Mouse (Mus musculus): ENCODE results near the gene Inpp5k. TPM values are rescaled to one million over a fixed set of nuclear protein-coding genes. Genes with fewer than 3 reads are reported as not detected.
"Not testable (repeated sequence)": the region's sequence is repeated elsewhere in the genome, so short reads cannot be mapped to it uniquely, and the experiment has no call there.

Gene Inpp5k
- polyA plus RNA-seq, 1 experiment from 2014 or later = 71.4 TPM

DNA sequence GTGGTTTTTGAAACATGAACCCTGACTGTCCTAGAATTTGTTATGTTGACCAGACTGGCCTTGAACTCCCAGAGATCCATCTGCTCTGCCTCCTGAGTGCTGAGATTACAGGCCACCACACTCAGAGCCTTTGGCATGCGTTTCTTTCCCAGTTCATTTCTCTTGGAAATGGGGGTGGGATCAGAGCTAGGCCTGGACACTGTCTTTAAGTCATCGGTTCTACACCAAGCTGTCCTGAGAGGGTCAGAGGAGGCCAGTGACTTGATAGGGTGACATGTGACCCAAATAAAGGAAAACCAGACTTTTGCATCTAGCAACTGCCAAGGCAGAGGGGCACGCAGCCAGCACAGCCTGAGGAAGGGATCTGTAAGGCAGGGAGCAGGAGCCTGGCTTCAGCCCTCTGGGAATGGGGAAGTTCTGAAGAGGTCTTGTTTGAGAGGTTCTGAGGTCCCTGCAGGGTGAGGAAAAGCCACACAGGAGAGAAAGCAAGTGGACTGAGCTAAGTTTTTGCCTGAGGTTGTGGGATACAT is 34.0 kb upstream of the Inpp5k start:
- TF ChIP-seq CTCF (IDR thresholded peaks at IDR 0.05) (no peak), EP300 (IDR thresholded peaks at IDR 0.05) (no peak)
- Histone ChIP-seq H3K4me1 (ENCODE audit: insufficient read depth, low read depth, low read length) (0 out of 2 replicates have a peak, but pooled peaks cover 3% of the 10 kb centered on the region), H3K9ac (replicated peaks; ENCODE audit: low read depth) (no peak overlapping the region), H3K27me3 (replicated peaks; ENCODE audit: insufficient read depth, low read length) (no peaks in the 10 kb centered on the region), H3K36me3 (ENCODE audit: insufficient read depth, low read length) (peaks cover 21% of the 10 kb centered on the region), H3K4me3 (ENCODE audit: low read depth, low read length) (no peak overlapping the region), H3K27ac (ENCODE audit: low read length) (no peak overlapping the region), H3K9me3 (ENCODE audit: low read length) (no peaks in the 10 kb centered on the region), H3K4me2 (replicated peaks; ENCODE audit: low read depth, low read length) (no peak overlapping the region)
- ATAC-seq = peak; percentile 43; the same call in 1 of the 2 replicates
- WGBS = 58% methylated on average over 3 of the region's 3 CpGs
- no peak for DNase-seq (ENCODE audit: low spot score)

DNA sequence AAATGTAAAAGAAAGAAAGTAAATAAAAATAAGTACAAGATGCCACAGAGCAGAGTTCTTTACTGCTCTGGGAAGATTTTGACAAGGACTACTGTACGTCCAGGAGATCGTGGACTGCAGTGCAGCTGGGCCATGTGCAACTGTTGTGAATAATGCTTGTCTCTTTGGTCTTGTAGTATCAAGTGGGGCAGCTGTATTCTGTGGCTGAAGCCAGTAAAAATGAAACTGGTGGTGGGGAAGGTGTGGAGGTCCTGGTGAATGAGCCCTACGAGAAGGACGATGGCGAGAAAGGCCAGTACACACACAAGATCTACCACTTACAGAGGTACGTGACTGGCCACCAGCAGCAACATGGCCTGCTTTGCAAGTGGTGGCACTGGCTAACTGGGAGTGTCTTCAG is 32.8 kb upstream of the Inpp5k start:
- DNase-seq (ENCODE audit: low spot score) (no peak), ATAC-seq (no peak)
- Histone ChIP-seq H3K9ac (replicated peaks; ENCODE audit: low read depth) (no peak overlapping the region), H3K27me3 (replicated peaks; ENCODE audit: insufficient read depth, low read length) (no peaks in the 10 kb centered on the region), H3K4me2 (replicated peaks; ENCODE audit: low read depth, low read length) (no peak overlapping the region), H3K27ac (ENCODE audit: low read length) (peak overlapping the region; percentile 20; the same call in 1 of the 2 replicates), H3K9me3 (ENCODE audit: low read length) (no peaks in the 10 kb centered on the region), H3K36me3 (ENCODE audit: insufficient read depth, low read length) (peaks cover 24% of the 10 kb centered on the region), H3K4me1 (ENCODE audit: insufficient read depth, low read depth, low read length) (0 out of 2 replicates have a peak, but pooled peaks cover 3% of the 10 kb centered on the region), H3K4me3 (ENCODE audit: low read depth, low read length) (no peak overlapping the region)
- WGBS = 80% methylated on average over 6 of the region's 6 CpGs
- TF ChIP-seq EP300 (IDR thresholded peaks at IDR 0.05) (no peak), CTCF (IDR thresholded peaks at IDR 0.05) (no peak)

DNA sequence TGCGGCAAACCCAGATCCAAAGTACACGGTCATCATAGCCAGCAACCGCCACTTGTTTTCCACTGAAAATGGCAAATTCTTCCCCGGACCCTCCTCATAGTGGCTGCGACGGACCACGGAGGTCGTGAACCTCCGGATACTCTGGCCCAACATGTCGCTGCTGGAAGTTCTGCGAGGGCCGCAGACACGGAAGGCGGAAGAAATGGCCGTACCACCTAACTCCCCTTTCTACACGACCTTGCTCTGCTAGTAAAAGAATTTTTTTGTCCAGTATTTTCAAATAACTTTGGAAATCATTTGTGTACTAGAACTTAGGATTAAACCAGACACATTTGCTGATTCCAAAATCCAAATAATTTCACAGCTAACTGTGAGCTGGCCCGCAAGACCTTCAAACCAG is 31.0 kb upstream of the Inpp5k start:
- WGBS = 93% methylated on average over 16 of the region's 17 CpGs
- ATAC-seq; H3K9ac ChIP-seq (replicated peaks; ENCODE audit: low read depth): not testable (repeated sequence)

DNA sequence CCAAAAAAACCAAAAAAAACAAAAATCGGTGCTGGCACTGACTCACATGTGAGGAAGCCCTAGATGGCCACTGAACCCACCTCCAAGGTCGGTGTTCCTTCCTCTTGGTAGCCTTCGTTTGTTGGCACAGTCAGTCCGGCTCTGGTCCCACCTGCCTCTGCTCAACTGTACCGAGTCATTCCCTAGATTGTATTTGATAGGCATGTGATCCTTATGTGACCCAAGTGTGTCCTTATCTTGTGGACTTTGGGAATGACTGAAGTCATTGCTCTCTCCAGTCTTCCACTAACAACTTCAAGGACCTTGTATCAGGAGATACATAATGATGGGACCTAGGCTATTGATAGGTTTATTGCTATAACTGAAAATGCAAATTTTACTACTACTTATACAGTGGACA is 26.0 kb upstream of the Inpp5k start:
- no peak overlapping the region for H3K27ac ChIP-seq (ENCODE audit: low read length)
- no peaks in the 10 kb centered on the region for H3K9me3 ChIP-seq (ENCODE audit: low read length)
- no peak overlapping the region for H3K4me2 ChIP-seq (replicated peaks; ENCODE audit: low read depth, low read length)
- H3K27me3 ChIP-seq (replicated peaks; ENCODE audit: insufficient read depth, low read length) = no peaks in the 10 kb centered on the region
- ATAC-seq (no peak), DNase-seq (ENCODE audit: low spot score) (no peak)
- TF ChIP-seq EP300 (IDR thresholded peaks at IDR 0.05) (no peak), CTCF (IDR thresholded peaks at IDR 0.05) (no peak)
- no peak overlapping the region for H3K4me3 ChIP-seq (ENCODE audit: low read depth, low read length)
- no peaks in the 10 kb centered on the region for H3K4me1 ChIP-seq (ENCODE audit: insufficient read depth, low read depth, low read length)
- 63% methylated on average over 5 of the region's 5 CpGs for WGBS
- peaks cover 44% of the 10 kb centered on the region for H3K36me3 ChIP-seq (ENCODE audit: insufficient read depth, low read length)
- H3K9ac ChIP-seq (replicated peaks; ENCODE audit: low read depth) = no peak overlapping the region

More for the DNA sequence above, 31.0 kb upstream of the Inpp5k start:
- H3K27ac ChIP-seq (ENCODE audit: low read length); H3K27me3 ChIP-seq (replicated peaks; ENCODE audit: insufficient read depth, low read length); H3K4me1 ChIP-seq (ENCODE audit: insufficient read depth, low read depth, low read length); H3K4me2 ChIP-seq (replicated peaks; ENCODE audit: low read depth, low read length); H3K4me3 ChIP-seq (ENCODE audit: low read depth, low read length); H3K9me3 ChIP-seq (ENCODE audit: low read length); DNase-seq (ENCODE audit: low spot score): not testable (repeated sequence)
- peaks cover 27% of the 10 kb centered on the region for H3K36me3 ChIP-seq (ENCODE audit: insufficient read depth, low read length)

DNA sequence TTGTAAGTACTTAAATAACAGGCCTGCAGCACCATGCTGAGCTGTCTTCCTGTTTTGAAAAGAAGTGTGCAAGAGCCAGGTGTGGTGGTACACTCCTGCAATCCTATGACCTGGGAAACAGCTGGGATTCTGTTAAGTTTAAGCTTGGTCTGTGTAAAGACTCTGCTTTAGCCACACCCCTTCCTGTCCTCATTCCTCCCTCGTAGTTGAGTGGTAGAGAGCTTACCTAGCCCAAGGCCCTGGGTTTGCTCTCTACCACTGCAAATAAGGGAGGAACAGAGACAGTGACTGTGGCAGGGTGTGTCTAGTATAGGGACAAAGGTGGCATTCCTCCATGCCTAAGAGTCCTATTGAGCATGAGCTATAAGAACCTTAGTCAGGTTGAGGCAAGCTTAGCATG is 25.5 kb upstream of the Inpp5k start:
- no peak for DNase-seq (ENCODE audit: low spot score)
- Histone ChIP-seq H3K27me3 (replicated peaks; ENCODE audit: insufficient read depth, low read length) (no peaks in the 10 kb centered on the region), H3K36me3 (ENCODE audit: insufficient read depth, low read length) (peaks cover 46% of the 10 kb centered on the region), H3K27ac (ENCODE audit: low read length) (no peak overlapping the region), H3K9me3 (ENCODE audit: low read length) (no peaks in the 10 kb centered on the region), H3K4me2 (replicated peaks; ENCODE audit: low read depth, low read length) (no peak overlapping the region), H3K9ac (replicated peaks; ENCODE audit: low read depth) (no peak overlapping the region), H3K4me1 (ENCODE audit: insufficient read depth, low read depth, low read length) (no peaks in the 10 kb centered on the region), H3K4me3 (ENCODE audit: low read depth, low read length) (no peak overlapping the region)
- ATAC-seq = no peak
- TF ChIP-seq CTCF (IDR thresholded peaks at IDR 0.05) (no peak), EP300 (IDR thresholded peaks at IDR 0.05) (no peak)
- WGBS = 8% methylated on average over 1 of the region's 1 CpGs

DNA sequence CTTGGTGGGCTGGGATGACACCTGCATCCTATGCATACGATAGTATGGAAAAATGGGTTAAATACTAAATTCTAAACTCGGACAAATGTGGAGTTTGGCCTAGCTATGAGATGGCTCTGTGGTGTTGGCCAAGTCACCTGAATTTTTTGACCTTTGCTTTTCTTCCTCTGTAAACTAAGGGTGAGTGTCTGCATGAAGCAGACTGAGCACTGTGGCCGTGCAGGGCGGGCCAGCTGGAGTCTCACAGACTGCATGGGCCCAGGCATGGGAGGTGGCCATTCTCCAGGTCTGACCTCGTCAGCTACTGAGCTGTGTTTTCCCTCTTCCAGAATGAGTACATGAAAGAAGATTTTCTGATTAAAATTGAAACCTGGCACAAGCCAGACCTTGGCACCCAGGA is 22.0 kb upstream of the Inpp5k start:
- DNase-seq (ENCODE audit: low spot score) (no peak), ATAC-seq (no peak)
- TF ChIP-seq EP300 (IDR thresholded peaks at IDR 0.05) (no peak), CTCF (IDR thresholded peaks at IDR 0.05) (no peak)
- Histone ChIP-seq H3K4me3 (ENCODE audit: low read depth, low read length) (no peak overlapping the region), H3K27ac (ENCODE audit: low read length) (no peak overlapping the region), H3K9me3 (ENCODE audit: low read length) (no peaks in the 10 kb centered on the region), H3K9ac (replicated peaks; ENCODE audit: low read depth) (no peak overlapping the region), H3K36me3 (ENCODE audit: insufficient read depth, low read length) (peaks cover 49% of the 10 kb centered on the region), H3K27me3 (replicated peaks; ENCODE audit: insufficient read depth, low read length) (no peaks in the 10 kb centered on the region), H3K4me2 (replicated peaks; ENCODE audit: low read depth, low read length) (no peak overlapping the region), H3K4me1 (ENCODE audit: insufficient read depth, low read depth, low read length) (no peaks in the 10 kb centered on the region)
- WGBS = 88% methylated on average over 5 of the region's 5 CpGs

DNA sequence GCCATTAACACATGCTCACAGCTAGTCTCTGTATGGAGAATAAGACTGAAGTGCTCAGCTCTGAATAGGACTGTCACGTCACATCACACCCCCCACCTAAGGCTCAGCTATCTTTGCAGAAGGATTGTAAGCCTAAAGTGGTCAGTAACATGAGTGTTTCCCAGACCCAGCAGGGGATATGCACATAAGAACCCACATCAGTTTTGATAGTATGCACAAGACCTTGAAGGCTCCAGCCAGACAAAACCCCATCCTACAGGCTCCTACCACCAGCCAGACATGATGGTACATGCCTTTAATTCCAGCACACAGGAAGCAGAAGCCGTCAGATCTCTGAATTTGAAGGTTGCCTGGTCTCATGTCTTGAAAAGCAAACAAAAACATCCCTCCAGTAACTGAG is 20.8 kb upstream of the Inpp5k start:
- 76% methylated on average over 2 of the region's 2 CpGs for WGBS
- H3K36me3 ChIP-seq (ENCODE audit: insufficient read depth, low read length) = peaks cover 49% of the 10 kb centered on the region
- no peak overlapping the region for H3K4me2 ChIP-seq (replicated peaks; ENCODE audit: low read depth, low read length)
- ATAC-seq = no peak
- H3K9ac ChIP-seq (replicated peaks; ENCODE audit: low read depth) = no peak overlapping the region
- no peak for DNase-seq (ENCODE audit: low spot score)
- no peaks in the 10 kb centered on the region for H3K9me3 ChIP-seq (ENCODE audit: low read length)
- TF ChIP-seq EP300 (IDR thresholded peaks at IDR 0.05) = no peak
- no peak for TF ChIP-seq CTCF (IDR thresholded peaks at IDR 0.05)
- H3K4me3 ChIP-seq (ENCODE audit: low read depth, low read length) = no peak overlapping the region
- H3K4me1 ChIP-seq (ENCODE audit: insufficient read depth, low read depth, low read length) = no peaks in the 10 kb centered on the region
- H3K27me3 ChIP-seq (replicated peaks; ENCODE audit: insufficient read depth, low read length) = no peaks in the 10 kb centered on the region
- no peak overlapping the region for H3K27ac ChIP-seq (ENCODE audit: low read length)

Data from lung, postnatal 0 days (tissue).